Mouse (Mus musculus) liver, adult 2 months (tissue): ENCODE measurements at regions not wholly inside any gene's neighbourhood (a gene's known extent, or its start where the extent isn't known, plus 50 kb on each side); places are given as distances from the start of the nearest gene placed in this dataset.

ENCODE experiments used
- CTCF ChIP-seq: fragments of 200-500 bp; IDR thresholded peaks from 2 replicates; pipeline ENCODE4 v1.5.1; 2011; ENCODE audit warnings: low read depth, low read length, control low read depth
- POLR2A ChIP-seq: fragments of 200-500 bp; IDR thresholded peaks from 2 replicates; pipeline ENCODE4 v1.6.1; 2011; ENCODE audit warnings: low read length, control low read depth; ENCODE audit not compliant: insufficient read depth; ENCODE audit errors: extremely low read depth

- TF ChIP-seq CTCF: no peak
- TF ChIP-seq POLR2A: no peak
Measured at GRCm38 (mm10) chr14:33826003-33826644, 97.3 kb upstream of the Gdf10 start.
